In the genomic region with DNA sequence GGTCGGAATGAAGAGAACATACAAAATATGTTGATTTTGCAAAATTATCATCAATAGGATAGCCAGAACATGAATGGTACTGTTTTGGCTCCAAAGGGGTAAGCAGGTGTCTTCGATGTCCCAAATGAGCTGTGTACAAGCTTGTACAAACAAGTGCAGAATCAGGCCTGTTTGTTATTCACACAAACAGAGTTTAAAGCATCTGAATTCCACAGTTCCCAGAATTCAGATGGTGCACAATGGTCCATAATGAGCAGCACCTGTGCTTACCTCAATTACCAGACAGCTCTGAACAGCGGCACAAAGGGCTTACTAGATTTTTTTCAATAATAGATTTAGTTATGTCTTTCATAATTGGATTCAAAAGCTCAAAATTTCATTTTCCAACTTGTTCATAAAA, we compare ENCODE assay signal across 27 mouse cellular contexts.
"Had no signal": no experiment of that assay in that cellular context is flagged by ENCODE, and none has a peak within 500 bp of the region (broad histone marks: within the 10 kb centered on the region; RNA-seq: fewer than 3 reads in every experiment).

No protein-coding gene starts in this region.

- H3K36me3 ChIP-seq: heart, embryonic 10.5 days; heart, embryonic 12.5 days; hindbrain, embryonic 10.5 days; hindbrain, embryonic 12.5 days; intestine, embryonic 15.5 days; limb, embryonic 10.5 days; limb, embryonic 12.5 days; liver, embryonic 13.5 days had no signal

- H3K4me2 ChIP-seq: heart, embryonic 12.5 days; hindbrain, embryonic 12.5 days; hindbrain, embryonic 14.5 days; intestine, embryonic 15.5 days; limb, embryonic 12.5 days; liver, embryonic 11.5 days; liver, embryonic 13.5 days had no signal

- H3K9me3 ChIP-seq: heart, embryonic 10.5 days; heart, embryonic 12.5 days; hindbrain, embryonic 10.5 days; hindbrain, embryonic 12.5 days; intestine, embryonic 15.5 days; limb, embryonic 10.5 days; limb, embryonic 12.5 days; liver, embryonic 13.5 days had no signal

- H3K9ac ChIP-seq: heart, embryonic 12.5 days; hindbrain, embryonic 12.5 days; hindbrain, embryonic 14.5 days; intestine, embryonic 15.5 days; limb, embryonic 12.5 days; liver, embryonic 13.5 days had no signal

- H3K27ac ChIP-seq: gastrocnemius, adult 2 months; heart, embryonic 10.5 days; hindbrain, embryonic 10.5 days; hindbrain, embryonic 12.5 days; hindbrain, embryonic 14.5 days; intestine, embryonic 15.5 days; layer of hippocampus, adult 2 months; left cerebral cortex, adult 2 months; limb, embryonic 10.5 days; limb, embryonic 12.5 days; liver, embryonic 13.5 days had no signal

- H3K4me1 ChIP-seq: heart, embryonic 10.5 days; heart, embryonic 12.5 days; hindbrain, embryonic 10.5 days; hindbrain, embryonic 12.5 days; intestine, embryonic 15.5 days; limb, embryonic 10.5 days; limb, embryonic 12.5 days; liver, embryonic 13.5 days had no signal

- H3K27me3 ChIP-seq: heart, embryonic 12.5 days; hindbrain, embryonic 12.5 days; intestine, embryonic 15.5 days; limb, embryonic 12.5 days; liver, embryonic 13.5 days had no signal

- ATAC-seq: hindbrain, embryonic 16.5 days; inflammation-experienced regulatory T-cells, adult 6 months; intestine, embryonic 15.5 days; intestine, postnatal 0 days had no signal

- H3K4me3 ChIP-seq: gastrocnemius, adult 2 months; heart, embryonic 10.5 days; heart, embryonic 12.5 days; hindbrain, embryonic 10.5 days; hindbrain, embryonic 12.5 days; intestine, embryonic 15.5 days; layer of hippocampus, adult 2 months; left cerebral cortex, adult 2 months; limb, embryonic 10.5 days; limb, embryonic 12.5 days; liver, embryonic 13.5 days had no signal

- DNase-seq: gastrocnemius, adult 2 months; gastrocnemius, postnatal 10 days; gastrocnemius, postnatal 25 days; heart, adult 18-20 months; heart, postnatal 10 days; heart, postnatal 4 days; kidney, adult 18-20 months; kidney, adult 8-10 months; kidney, postnatal 10 days; kidney, postnatal 25 days; kidney, postnatal 4 days; liver; liver, embryonic 13.5 days had no signal
